Comparison of ENCODE assay signal across 21 mouse cellular contexts in the genomic region with DNA sequence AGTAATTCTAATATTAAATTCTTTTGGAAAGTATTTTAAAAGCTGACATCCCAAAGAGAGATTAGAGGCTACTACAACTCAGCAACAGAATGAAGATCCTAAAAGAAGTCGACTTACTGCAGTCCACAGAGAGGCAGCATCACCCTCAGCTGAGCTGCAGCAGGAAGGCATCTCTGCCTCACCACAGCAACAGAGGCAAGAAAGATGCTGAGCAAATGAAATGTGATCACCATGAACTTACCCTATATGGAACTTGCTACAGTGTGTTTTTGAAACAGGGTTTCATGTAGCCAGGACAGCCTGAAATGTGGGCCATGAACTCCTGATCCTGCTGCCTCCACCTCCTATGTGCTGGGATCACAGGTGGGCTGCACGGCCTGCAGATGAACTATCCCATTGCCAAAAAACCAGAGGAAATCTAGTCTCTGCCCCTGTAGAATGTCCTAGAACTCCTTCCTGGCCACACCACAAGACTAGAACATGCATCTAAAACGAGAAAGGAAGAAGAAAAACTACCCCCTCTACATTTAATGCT.
DNase-seq lines count a peak whose midpoint lies in the region; ATAC-seq lines count a peak whose summit lies in the region.
"Had no signal": no experiment of that assay in that cellular context is flagged by ENCODE, and none has a peak within 500 bp of the region (broad histone marks: within the 10 kb centered on the region; RNA-seq: fewer than 3 reads in every experiment).

No protein-coding gene starts in this region.

- intact Hi-C loops in heart, postnatal 14 days (cut with DNase I) = no loop called here

- peak; percentile 78 for DNase-seq in heart, adult 11 months
- DNase-seq in heart, postnatal 14 days = no peak
- DNase-seq in NIH3T3 (ENCODE audit: low read depth) = peak; percentile 34
- no peak for DNase-seq in cerebellum, postnatal 10 days
- no peak for DNase-seq in embryo, embryonic 10.5 days (ENCODE audit: low spot score)
- DNase-seq: adrenal gland, postnatal 14 days; B cell, adult 2 months; cerebellum, adult 11-12 months; cerebellum, adult 9-11 months; gastrocnemius, postnatal 25 days; heart, adult 2 months; kidney, adult 18-20 months; kidney, postnatal 25 days; liver, embryonic 13.5 days; lung, adult 18-20 months; right cerebral cortex, postnatal 4 days had no signal

- ATAC-seq in CD4-positive, CD25-positive, alpha-beta regulatory T cell, adult 4 months = peak; percentile 67
- peak; percentile 79 for ATAC-seq in inflammation-experienced regulatory T-cells, adult 6 months
- ATAC-seq: forebrain, embryonic 15.5 days; lung, postnatal 0 days; midbrain, embryonic 15.5 days had no signal

Comparison
In these comparisons a context has a peak if more than half of its experiments do, and no peak if none do; other contexts are left out.
1. DNase-seq: peak in heart, adult 11 months (single experiment) and NIH3T3 (single experiment); none in heart, postnatal 14 days (0 of 2), cerebellum, postnatal 10 days (0 of 2) and embryo, embryonic 10.5 days (single experiment).